Mouse (Mus musculus): ENCODE results near the gene Ccdc30. TPM values are rescaled to one million over a fixed set of nuclear protein-coding genes. Genes with fewer than 3 reads are reported as not detected.
A peak's percentile ranks its signal among the peaks of the same experiment; 100 is the strongest.
"Not testable (repeated sequence)": the region's sequence is repeated elsewhere in the genome, so short reads cannot be mapped to it uniquely, and the experiment has no call there.

The Ccdc30 gene
- polyA plus RNA-seq, 1 experiment from 2014 or later, result 1.6 TPM

- DNase-seq (ENCODE audit: low spot score) (peak; percentile 57), ATAC-seq (replicated peaks; ENCODE audit: low FRiP score) (peak; percentile 22)
- Histone ChIP-seq H3K4me2 (peak overlapping the region; percentile 90), H3K9me3 (ENCODE audit: control insufficient read depth, low read length) (no peaks in the 10 kb centered on the region), H3K4me1 (replicated peaks; ENCODE audit: control insufficient read depth, insufficient read depth, low read length) (peaks cover 19% of the 10 kb centered on the region), H3K27ac (ENCODE audit: low read depth, low read length) (peak overlapping the region; percentile 80), H3K9ac (ENCODE audit: low read depth, low read length) (peak overlapping the region; percentile 94), H3K4me3 (ENCODE audit: low read depth, low read length) (peak overlapping the region; percentile 97), H3K36me3 (ENCODE audit: control insufficient read depth, insufficient read depth, low read length) (peaks cover 12% of the 10 kb centered on the region; the same call in 1 of the 2 replicates), H3K27me3 (replicated peaks; ENCODE audit: control insufficient read depth, insufficient read depth, low read length) (no peaks in the 10 kb centered on the region)
- WGBS, result under 1% methylated on average over 65 of the region's 80 CpGs
Observed at GRCm38 (mm10) chr4:119293574-119294258, 121.6 kb downstream of the Ccdc30 start.

- DNase-seq (ENCODE audit: low spot score) (peak; percentile 55), ATAC-seq (replicated peaks; ENCODE audit: low FRiP score) (no peak)
- peaks cover 22% of the 10 kb centered on the region for H3K4me1 ChIP-seq (replicated peaks; ENCODE audit: control insufficient read depth, insufficient read depth, low read length)
Observed at GRCm38 (mm10) chr4:119292771-119293573, 122.3 kb downstream of the Ccdc30 start.

DNA sequence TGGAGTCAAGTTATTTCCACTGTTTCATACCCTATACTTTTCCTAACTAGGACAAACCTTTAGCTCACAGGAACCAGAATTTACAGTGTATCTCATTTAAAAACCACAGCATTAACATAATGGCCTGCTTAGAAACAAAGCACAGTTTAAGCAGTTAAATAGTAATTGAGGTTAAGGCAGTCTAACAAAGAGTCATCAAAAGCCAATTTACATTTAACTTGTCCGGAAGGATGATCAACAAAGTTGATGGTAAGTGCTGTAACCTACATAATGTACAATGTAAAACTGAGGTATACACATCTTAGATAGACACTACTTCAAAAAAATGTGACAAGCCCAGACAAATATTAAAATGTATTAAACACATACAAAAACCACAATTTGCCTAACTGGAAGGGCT is 123.4 kb downstream of the Ccdc30 start:
- Histone ChIP-seq H3K4me1 (replicated peaks; ENCODE audit: control insufficient read depth, insufficient read depth, low read length) (peaks cover 31% of the 10 kb centered on the region), H3K4me3 (ENCODE audit: low read depth, low read length) (peak overlapping the region; percentile 97), H3K9ac (ENCODE audit: low read depth, low read length) (peak overlapping the region; percentile 94), H3K27ac (ENCODE audit: low read depth, low read length) (no peak overlapping the region), H3K4me2 (peak overlapping the region; percentile 90), H3K36me3 (ENCODE audit: control insufficient read depth, insufficient read depth, low read length) (peaks cover 16% of the 10 kb centered on the region; the same call in 1 of the 2 replicates), H3K9me3 (ENCODE audit: control insufficient read depth, low read length) (no peaks in the 10 kb centered on the region), H3K27me3 (replicated peaks; ENCODE audit: control insufficient read depth, insufficient read depth, low read length) (no peaks in the 10 kb centered on the region)
- no peak for ATAC-seq (replicated peaks; ENCODE audit: low FRiP score)
- no peak for DNase-seq (ENCODE audit: low spot score)
- 80% methylated on average over 1 of the region's 1 CpGs for WGBS

More at GRCm38 (mm10) chr4:119292771-119293573, 122.3 kb downstream of the Ccdc30 start:
- peak overlapping the region; percentile 94 for H3K9ac ChIP-seq (ENCODE audit: low read depth, low read length)
- H3K4me2 ChIP-seq, result peak overlapping the region; percentile 90
- H3K27ac ChIP-seq (ENCODE audit: low read depth, low read length), result peak overlapping the region; percentile 80
- H3K36me3 ChIP-seq (ENCODE audit: control insufficient read depth, insufficient read depth, low read length), result peaks cover 16% of the 10 kb centered on the region; the same call in 1 of the 2 replicates
- H3K4me3 ChIP-seq (ENCODE audit: low read depth, low read length), result peak overlapping the region; percentile 97
- 1% methylated on average over 24 of the region's 24 CpGs for WGBS
- H3K9me3 ChIP-seq (ENCODE audit: control insufficient read depth, low read length), result no peaks in the 10 kb centered on the region
- no peaks in the 10 kb centered on the region for H3K27me3 ChIP-seq (replicated peaks; ENCODE audit: control insufficient read depth, insufficient read depth, low read length)

- H3K4me3 ChIP-seq (ENCODE audit: low read depth, low read length), result no peak overlapping the region
- H3K9me3 ChIP-seq (ENCODE audit: control insufficient read depth, low read length), result no peaks in the 10 kb centered on the region
- ATAC-seq (replicated peaks; ENCODE audit: low FRiP score), result peak; percentile 45; the same call in 1 of the 2 replicates
- H3K9ac ChIP-seq (ENCODE audit: low read depth, low read length), result no peak overlapping the region
- 47% methylated on average over 2 of the region's 2 CpGs for WGBS
- no peak for DNase-seq (ENCODE audit: low spot score)
- peaks cover 30% of the 10 kb centered on the region for H3K4me1 ChIP-seq (replicated peaks; ENCODE audit: control insufficient read depth, insufficient read depth, low read length)
- H3K4me2 ChIP-seq, result peak overlapping the region; percentile 27
- H3K36me3 ChIP-seq (ENCODE audit: control insufficient read depth, insufficient read depth, low read length), result peaks cover 29% of the 10 kb centered on the region
- H3K27me3 ChIP-seq (replicated peaks; ENCODE audit: control insufficient read depth, insufficient read depth, low read length), result no peaks in the 10 kb centered on the region
- 0 out of 2 replicates have a peak overlapping the region, but pooled peaks have one; percentile 27 for H3K27ac ChIP-seq (ENCODE audit: low read depth, low read length)
Observed at GRCm38 (mm10) chr4:119285336-119285735, 130.0 kb downstream of the Ccdc30 start.

- no peak overlapping the region for H3K9ac ChIP-seq (ENCODE audit: low read depth, low read length)
- H3K36me3 ChIP-seq (ENCODE audit: control insufficient read depth, insufficient read depth, low read length), result peaks cover 25% of the 10 kb centered on the region
- ATAC-seq (replicated peaks; ENCODE audit: low FRiP score) (no peak), DNase-seq (ENCODE audit: low spot score) (no peak)
- 86% methylated on average over 1 of the region's 1 CpGs for WGBS
- H3K4me2 ChIP-seq, result no peak overlapping the region
- no peaks in the 10 kb centered on the region for H3K9me3 ChIP-seq (ENCODE audit: control insufficient read depth, low read length)
- H3K27ac ChIP-seq (ENCODE audit: low read depth, low read length), result 0 out of 2 replicates have a peak overlapping the region, but pooled peaks have one; percentile 15
- H3K27me3 ChIP-seq (replicated peaks; ENCODE audit: control insufficient read depth, insufficient read depth, low read length), result no peaks in the 10 kb centered on the region
- H3K4me3 ChIP-seq (ENCODE audit: low read depth, low read length), result no peak overlapping the region
- H3K4me1 ChIP-seq (replicated peaks; ENCODE audit: control insufficient read depth, insufficient read depth, low read length), result peaks cover 28% of the 10 kb centered on the region
Observed at GRCm38 (mm10) chr4:119284861-119285260, 130.5 kb downstream of the Ccdc30 start.

- peaks cover 41% of the 10 kb centered on the region for H3K36me3 ChIP-seq (ENCODE audit: control insufficient read depth, insufficient read depth, low read length)
- H3K9ac ChIP-seq (ENCODE audit: low read depth, low read length); H3K4me3 ChIP-seq (ENCODE audit: low read depth, low read length); DNase-seq (ENCODE audit: low spot score); ATAC-seq (replicated peaks; ENCODE audit: low FRiP score); H3K27me3 ChIP-seq (replicated peaks; ENCODE audit: control insufficient read depth, insufficient read depth, low read length); H3K27ac ChIP-seq (ENCODE audit: low read depth, low read length); H3K4me2 ChIP-seq; H3K4me1 ChIP-seq (replicated peaks; ENCODE audit: control insufficient read depth, insufficient read depth, low read length); H3K9me3 ChIP-seq (ENCODE audit: control insufficient read depth, low read length): not testable (repeated sequence)
- 84% methylated on average over 15 of the region's 15 CpGs for WGBS
Observed at GRCm38 (mm10) chr4:119278784-119279183, 136.5 kb downstream of the Ccdc30 start.

GRCm38 (mm10) chr4:119275726-119276125 is 139.6 kb downstream of the Ccdc30 start:
- Histone ChIP-seq H3K4me1 (replicated peaks; ENCODE audit: control insufficient read depth, insufficient read depth, low read length) (no peaks in the 10 kb centered on the region), H3K4me3 (ENCODE audit: low read depth, low read length) (no peak overlapping the region), H3K36me3 (ENCODE audit: control insufficient read depth, insufficient read depth, low read length) (peaks cover 47% of the 10 kb centered on the region), H3K4me2 (no peak overlapping the region), H3K9me3 (ENCODE audit: control insufficient read depth, low read length) (no peaks in the 10 kb centered on the region), H3K9ac (ENCODE audit: low read depth, low read length) (no peak overlapping the region), H3K27ac (ENCODE audit: low read depth, low read length) (peak overlapping the region; percentile 44; the same call in 1 of the 2 replicates), H3K27me3 (replicated peaks; ENCODE audit: control insufficient read depth, insufficient read depth, low read length) (no peaks in the 10 kb centered on the region)
- no peak for ATAC-seq (replicated peaks; ENCODE audit: low FRiP score)
- 65% methylated on average over 2 of the region's 2 CpGs for WGBS
- DNase-seq (ENCODE audit: low spot score), result no peak

DNA sequence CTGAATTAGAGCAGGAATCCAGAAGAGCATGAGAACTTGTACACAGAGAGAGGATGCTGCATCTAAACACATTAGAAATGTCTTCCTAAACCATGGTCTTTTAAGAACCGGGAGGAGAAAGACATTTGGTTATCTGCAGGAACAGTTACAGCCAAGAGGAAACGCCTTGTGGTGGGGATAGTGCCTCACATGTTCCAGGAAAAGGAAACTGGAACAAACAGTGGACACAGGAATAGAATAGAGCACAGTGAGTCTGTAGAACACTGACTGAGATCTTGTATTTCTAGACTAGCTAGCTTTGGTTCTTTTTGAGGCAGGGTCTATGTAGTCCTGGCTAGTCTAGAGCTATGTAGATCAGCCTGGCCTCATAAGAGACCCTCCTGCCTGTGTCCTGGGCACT is 140.1 kb downstream of the Ccdc30 start:
- WGBS, result 51% methylated on average over 2 of the region's 2 CpGs
- peak overlapping the region; percentile 44; the same call in 1 of the 2 replicates for H3K27ac ChIP-seq (ENCODE audit: low read depth, low read length)

More for the DNA sequence above, 140.1 kb downstream of the Ccdc30 start:
- no peak overlapping the region for H3K9ac ChIP-seq (ENCODE audit: low read depth, low read length)
- no peaks in the 10 kb centered on the region for H3K27me3 ChIP-seq (replicated peaks; ENCODE audit: control insufficient read depth, insufficient read depth, low read length)
- H3K4me3 ChIP-seq (ENCODE audit: low read depth, low read length), result no peak overlapping the region
- H3K4me2 ChIP-seq, result no peak overlapping the region
- peaks cover 47% of the 10 kb centered on the region for H3K36me3 ChIP-seq (ENCODE audit: control insufficient read depth, insufficient read depth, low read length)
- DNase-seq (ENCODE audit: low spot score) (no peak), ATAC-seq (replicated peaks; ENCODE audit: low FRiP score) (peak; percentile 49; the same call in 1 of the 2 replicates)
- no peaks in the 10 kb centered on the region for H3K4me1 ChIP-seq (replicated peaks; ENCODE audit: control insufficient read depth, insufficient read depth, low read length)
- no peaks in the 10 kb centered on the region for H3K9me3 ChIP-seq (ENCODE audit: control insufficient read depth, low read length)

Data from liver, embryonic 11.5 days (tissue).